Comparison of ENCODE assay signal across 8 mouse cellular contexts in genomic region chr9:121162789-121163188, GRCm38 (mm10).
DNase-seq lines count a peak whose midpoint lies in the region; ATAC-seq lines count a peak whose summit lies in the region.

No protein-coding gene starts in this region.

- DNase-seq in heart, postnatal 14 days: peak; percentile 16 to 27
- no peak for DNase-seq in heart, postnatal 25 days (ENCODE audit: low spot score)
- DNase-seq in urinary bladder, postnatal 14 days (ENCODE audit: low spot score): peak; percentile 14
- no peak for DNase-seq in urinary bladder, postnatal 4 days (ENCODE audit: low spot score in 2 of 2)
- peak; percentile 58 for DNase-seq in retina, embryonic 14.5 days (ENCODE audit: low spot score)
- no peak for DNase-seq in adrenal gland, adult 2 months

- peak; percentile 76 for ATAC-seq in common myeloid progenitor, adult 5-6 weeks (replicated peaks; ENCODE audit: low read depth, poor library complexity, severe bottlenecking)
- ATAC-seq in granulocyte monocyte progenitor cell, adult 5-6 weeks (replicated peaks; ENCODE audit: poor library complexity, severe bottlenecking): no peak; the same call in 1 of the 2 replicates

- intact Hi-C loops in heart, postnatal 14 days (cut with DNase I): loop anchor here (2.0 kb wide), 1 partner anchor 78 kb away; no protein-coding TSS in a partner anchor
- intact Hi-C loops in heart, postnatal 25 days (cut with DNase I): no loop called here

Comparison
In these comparisons a context has a peak if more than half of its experiments do, and no peak if none do; other contexts are left out.
1. DNase-seq: peak in heart, postnatal 14 days (2 of 2), urinary bladder, postnatal 14 days (single experiment) and retina, embryonic 14.5 days (single experiment); none in heart, postnatal 25 days (single experiment), urinary bladder, postnatal 4 days (0 of 2) and adrenal gland, adult 2 months (single experiment).